Mouse (Mus musculus) megakaryocyte, embryonic 14.5 days (primary cell): ENCODE results near the gene Zfp128.

ENCODE experiments used
- FLI1 ChIP-seq: IDR thresholded peaks from 2 replicates; pipeline ENCODE4 v1.6.1; 2012; ENCODE audit warnings: low read length, inconsistent platforms, mixed read lengths
- GATA1 ChIP-seq: IDR thresholded peaks from 3 replicates; pipeline ENCODE4 v1.6.1; 2012; ENCODE audit warnings: mixed read lengths, low read length, inconsistent platforms, borderline replicate concordance

GRCm38 (mm10) chr7:12910181-12910668, 29.2 kb downstream of the Zfp128 start:
- TF ChIP-seq GATA1: peak; percentile 97
- TF ChIP-seq FLI1: peak; percentile 48; the same call in 1 of the 2 replicates
